Mouse (Mus musculus) midbrain, embryonic 11.5 days (tissue): ENCODE measurements around the gene Uqcc3. TPM values are rescaled to one million over a fixed set of nuclear protein-coding genes. Genes with fewer than 3 reads are reported as not detected.
A peak's percentile ranks its signal among the peaks of the same experiment; 100 is the strongest.

ENCODE experiments used
- ATAC-seq: fragments of 200-750 bp; cut with Nextera tagmentation; 2 replicates; pipeline ENCODE4 v1.8.0; 2017; ENCODE audit warnings: moderate TSS enrichment, moderate library complexity; ENCODE audit not compliant: low FRiP score
- DNase-seq: peaks from one replicate; pipeline ENCODE4 v3.0.0; 2015; ENCODE audit warnings: low spot score; ENCODE audit errors: missing footprints
- H3K27ac ChIP-seq: fragments of 300-500 bp; sonication (generic); 2 replicates; pipeline ENCODE4 v1.5.1; 2014; ENCODE audit warnings: low read depth, low read length
- H3K27me3 ChIP-seq: fragments of 300-500 bp; sonication (generic); 2 replicates; pipeline ENCODE4 v1.6.1; 2014; ENCODE audit warnings: mild to moderate bottlenecking, low read length, moderate library complexity, mixed read lengths; ENCODE audit not compliant: control insufficient read depth, insufficient read depth
- H3K36me3 ChIP-seq: fragments of 300-500 bp; sonication (generic); 2 replicates; pipeline ENCODE4 v1.6.1; 2014; ENCODE audit warnings: mild to moderate bottlenecking, low read length, moderate library complexity, mixed read lengths; ENCODE audit not compliant: control insufficient read depth, insufficient read depth
- H3K4me1 ChIP-seq: fragments of 300-500 bp; sonication (generic); 2 replicates; pipeline ENCODE4 v1.6.1; 2014; ENCODE audit warnings: low read length; ENCODE audit not compliant: control insufficient read depth, insufficient read depth
- H3K4me2 ChIP-seq: fragments of 300-500 bp; sonication (generic); 2 replicates; pipeline ENCODE4 v1.6.1; 2014; ENCODE audit warnings: mild to moderate bottlenecking, moderate library complexity
- H3K4me3 ChIP-seq: fragments of 300-500 bp; sonication (generic); 2 replicates; pipeline ENCODE4 v1.5.1; 2014; ENCODE audit warnings: low read depth, low read length
- H3K9ac ChIP-seq: fragments of 300-500 bp; sonication (generic); 2 replicates; pipeline ENCODE4 v1.6.1; 2014; ENCODE audit warnings: low read length
- H3K9me3 ChIP-seq: fragments of 300-500 bp; sonication (generic); 2 replicates; pipeline ENCODE4 v1.6.1; 2016; ENCODE audit warnings: low read length; ENCODE audit not compliant: control insufficient read depth
- WGBS: fragments of 180-500 bp; shearing (Covaris S2); extraction: QIAGEN DNeasy Blood & Tissue Kit; methylation state at CpG from one replicate; pipeline ENCODE4 v1.1.7; 2014; 5-methylcytosine and 5-hydroxymethylcytosine counted together
- polyA plus RNA-seq: library from polyadenylated mRNA; unstranded; fragments of >200 nt; fragmentation: Nextera tagmentation; extraction: Ambion mirVana; gene quantifications from 2 replicates; pipeline ENCODE4 v1.2.1, GENCODE M21; 2014

Uqcc3 gene
- polyA plus RNA-seq, 1 experiment from 2014 or later: 59.1 TPM

DNA sequence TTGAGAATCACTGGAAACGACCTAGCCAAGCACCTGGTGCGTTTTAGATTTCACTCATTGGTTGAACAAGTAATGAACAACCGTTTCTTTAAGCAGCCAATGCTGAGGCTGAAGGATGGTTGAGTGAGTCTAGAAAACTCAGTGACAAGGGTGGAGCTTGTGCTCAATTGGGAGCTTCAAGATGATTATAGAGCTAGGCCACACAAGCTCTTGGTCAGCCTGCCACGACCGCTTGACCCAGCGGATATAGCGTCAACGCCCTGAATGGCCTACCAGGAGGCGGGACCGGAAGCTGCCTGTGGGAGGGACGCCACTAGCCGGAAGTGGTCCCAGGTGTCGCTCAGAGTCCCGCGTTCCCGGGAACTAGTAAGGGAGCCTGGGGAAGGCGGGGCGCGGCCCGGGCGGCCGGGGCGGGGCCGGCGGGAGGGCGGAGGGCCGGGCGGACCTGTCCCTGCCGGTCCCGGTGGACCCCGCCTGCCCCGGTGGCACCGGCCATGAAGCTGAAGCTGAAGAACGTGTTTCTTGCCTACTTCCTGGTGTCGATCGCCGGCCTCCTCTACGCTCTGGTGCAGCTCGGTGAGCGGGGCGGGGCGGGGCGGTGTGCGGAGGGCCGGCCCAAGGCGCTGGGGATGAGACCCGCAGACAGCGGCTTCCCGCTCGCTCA lies 39.5 kb upstream of the Uqcc3 start, which contains the start of gene B3gat3:
Gene B3gat3, plus strand, starts transcription at position 302 of the 664 bp plus-strand sequence.
- H3K27me3 ChIP-seq: no peaks in the 10 kb centered on the region
- peak; percentile 99 for ATAC-seq
- peak within 1 kb of the TSS; percentile 77 for H3K4me3 ChIP-seq
- H3K4me1 ChIP-seq: peaks cover 14% of the 10 kb centered on the region
- H3K27ac ChIP-seq: peak within 1 kb of the TSS; percentile 60
- H3K9ac ChIP-seq: peak within 1 kb of the TSS; percentile 73
- H3K9me3 ChIP-seq: no peaks in the 10 kb centered on the region
- WGBS: 4% methylated on average over 40 of the region's 50 CpGs
- DNase-seq: peak; percentile 99
- H3K4me2 ChIP-seq: peak within 1 kb of the TSS; percentile 70
- peaks cover 12% of the 10 kb centered on the region for H3K36me3 ChIP-seq

GRCm38 (mm10) chr19:8919684-8920072 lies 39.0 kb upstream of the Uqcc3 start:
- peaks cover 14% of the 10 kb centered on the region for H3K4me1 ChIP-seq
- H3K27me3 ChIP-seq: no peaks in the 10 kb centered on the region
- H3K4me3 ChIP-seq: peak overlapping the region; percentile 77
- 74% methylated on average over 6 of the region's 6 CpGs for WGBS
- peak overlapping the region; percentile 70 for H3K4me2 ChIP-seq
- H3K36me3 ChIP-seq: peaks cover 17% of the 10 kb centered on the region
- no peaks in the 10 kb centered on the region for H3K9me3 ChIP-seq
- ATAC-seq (no peak), DNase-seq (no peak)
- peak overlapping the region; percentile 73 for H3K9ac ChIP-seq
- H3K27ac ChIP-seq: peak overlapping the region; percentile 60; the same call in 1 of the 2 replicates

GRCm38 (mm10) chr19:8919000-8919399 lies 38.3 kb upstream of the Uqcc3 start:
- Histone ChIP-seq H3K27ac (no peak overlapping the region), H3K4me2 (no peak overlapping the region), H3K9me3 (no peaks in the 10 kb centered on the region), H3K9ac (no peak overlapping the region), H3K4me1 (peaks cover 14% of the 10 kb centered on the region), H3K27me3 (no peaks in the 10 kb centered on the region), H3K36me3 (peaks cover 23% of the 10 kb centered on the region), H3K4me3 (no peak overlapping the region)
- ATAC-seq (no peak), DNase-seq (no peak)
- WGBS: 91% methylated on average over 3 of the region's 3 CpGs

GRCm38 (mm10) chr19:8914212-8914611 lies 33.5 kb upstream of the Uqcc3 start:
- WGBS: 95% methylated on average over 3 of the region's 3 CpGs
- H3K4me2 ChIP-seq: no peak overlapping the region
- no peaks in the 10 kb centered on the region for H3K27me3 ChIP-seq
- H3K9me3 ChIP-seq: no peaks in the 10 kb centered on the region
- peaks cover 52% of the 10 kb centered on the region for H3K36me3 ChIP-seq
- H3K4me1 ChIP-seq: no peaks in the 10 kb centered on the region
- no peak for DNase-seq
- H3K27ac ChIP-seq: no peak overlapping the region
- H3K4me3 ChIP-seq: no peak overlapping the region
- no peak overlapping the region for H3K9ac ChIP-seq
- no peak for ATAC-seq

GRCm38 (mm10) chr19:8911810-8912209 lies 31.1 kb upstream of the Uqcc3 start:
- H3K36me3 ChIP-seq: peaks cover 67% of the 10 kb centered on the region
- 85% methylated on average over 5 of the region's 5 CpGs for WGBS

GRCm38 (mm10) chr19:8908531-8908930 lies 27.8 kb upstream of the Uqcc3 start:
- Histone ChIP-seq H3K9me3 (no peaks in the 10 kb centered on the region), H3K36me3 (peaks cover 51% of the 10 kb centered on the region)
- WGBS: 95% methylated on average over 6 of the region's 6 CpGs

More at GRCm38 (mm10) chr19:8911810-8912209, 31.1 kb upstream of the Uqcc3 start:
- Histone ChIP-seq H3K4me2 (no peak overlapping the region), H3K4me1 (no peaks in the 10 kb centered on the region), H3K27me3 (no peaks in the 10 kb centered on the region), H3K4me3 (no peak overlapping the region), H3K9ac (no peak overlapping the region), H3K27ac (no peak overlapping the region), H3K9me3 (no peaks in the 10 kb centered on the region)
- DNase-seq: no peak
- no peak for ATAC-seq

GRCm38 (mm10) chr19:8903412-8903811 lies 22.7 kb upstream of the Uqcc3 start:
- H3K9me3 ChIP-seq: no peaks in the 10 kb centered on the region
- WGBS: 97% methylated on average over 5 of the region's 5 CpGs
- no peak for DNase-seq
- no peaks in the 10 kb centered on the region for H3K27me3 ChIP-seq
- H3K9ac ChIP-seq: no peak overlapping the region
- no peak overlapping the region for H3K27ac ChIP-seq
- no peak overlapping the region for H3K4me2 ChIP-seq
- no peak overlapping the region for H3K4me3 ChIP-seq
- H3K4me1 ChIP-seq: peaks cover 6% of the 10 kb centered on the region
- H3K36me3 ChIP-seq: peaks cover 26% of the 10 kb centered on the region
- no peak for ATAC-seq

More at GRCm38 (mm10) chr19:8908531-8908930, 27.8 kb upstream of the Uqcc3 start:
- Histone ChIP-seq H3K4me3 (no peak overlapping the region), H3K9ac (no peak overlapping the region), H3K4me1 (no peaks in the 10 kb centered on the region), H3K27me3 (no peaks in the 10 kb centered on the region), H3K4me2 (no peak overlapping the region), H3K27ac (no peak overlapping the region)
- no peak for DNase-seq
- no peak for ATAC-seq

GRCm38 (mm10) chr19:8899079-8899478 lies 18.4 kb upstream of the Uqcc3 start:
- H3K4me1 ChIP-seq: peaks cover 13% of the 10 kb centered on the region
- H3K27ac ChIP-seq: no peak overlapping the region
- H3K36me3 ChIP-seq: peaks cover 16% of the 10 kb centered on the region
- peak overlapping the region; percentile 94 for H3K4me2 ChIP-seq
- ATAC-seq (no peak), DNase-seq (no peak)
- 70% methylated on average over 3 of the region's 3 CpGs for WGBS
- H3K27me3 ChIP-seq: no peaks in the 10 kb centered on the region
- H3K9ac ChIP-seq: peak overlapping the region; percentile 97
- H3K9me3 ChIP-seq: no peaks in the 10 kb centered on the region
- H3K4me3 ChIP-seq: peak overlapping the region; percentile 95

GRCm38 (mm10) chr19:8898576-8898975 lies 17.9 kb upstream of the Uqcc3 start:
- H3K4me1 ChIP-seq: peaks cover 16% of the 10 kb centered on the region
- no peaks in the 10 kb centered on the region for H3K27me3 ChIP-seq
- H3K27ac ChIP-seq: peak overlapping the region; percentile 50; the same call in 1 of the 2 replicates
- H3K9me3 ChIP-seq: no peaks in the 10 kb centered on the region
- ATAC-seq (no peak), DNase-seq (no peak)
- peak overlapping the region; percentile 97 for H3K9ac ChIP-seq
- peak overlapping the region; percentile 95 for H3K4me3 ChIP-seq
- H3K4me2 ChIP-seq: peak overlapping the region; percentile 94
- 18% methylated on average over 13 of the region's 13 CpGs for WGBS
- peaks cover 16% of the 10 kb centered on the region for H3K36me3 ChIP-seq
